Mouse (Mus musculus) brown adipose tissue, adult 24 weeks (tissue): Measurements from ENCODE around the gene Rbms3. TPM values are rescaled to one million over a fixed set of nuclear protein-coding genes. Genes with fewer than 3 reads are reported as not detected.

Experiments used
- H3K27ac ChIP-seq: fragments of 200-500 bp; replicated peaks from 2 replicates; pipeline ENCODE4 v1.5.1; 2012; ENCODE audit warnings: low read depth, mild to moderate bottlenecking, low read length
- H3K4me1 ChIP-seq: fragments of 200-500 bp; 2 replicates; pipeline ENCODE4 v1.6.1; 2012; ENCODE audit warnings: low read length, mixed read lengths; ENCODE audit not compliant: control insufficient read depth, insufficient read depth, insufficient read length
- H3K4me3 ChIP-seq: fragments of 200-500 bp; 2 replicates; pipeline ENCODE4 v1.5.1; 2012; ENCODE audit warnings: low read depth, mild to moderate bottlenecking, low read length, moderate library complexity; ENCODE audit not compliant: insufficient read depth
- polyA plus RNA-seq: library from polyadenylated mRNA; stranded (reverse); fragments of >200 nt; gene quantifications from 2 replicates; pipeline ENCODE4 v1.2.4, GENCODE M21; 2012; ENCODE audit not compliant: missing spikeins, insufficient read depth, insufficient read length

Gene Rbms3
- polyA plus RNA-seq, 1 experiment = 2.2 TPM

DNA sequence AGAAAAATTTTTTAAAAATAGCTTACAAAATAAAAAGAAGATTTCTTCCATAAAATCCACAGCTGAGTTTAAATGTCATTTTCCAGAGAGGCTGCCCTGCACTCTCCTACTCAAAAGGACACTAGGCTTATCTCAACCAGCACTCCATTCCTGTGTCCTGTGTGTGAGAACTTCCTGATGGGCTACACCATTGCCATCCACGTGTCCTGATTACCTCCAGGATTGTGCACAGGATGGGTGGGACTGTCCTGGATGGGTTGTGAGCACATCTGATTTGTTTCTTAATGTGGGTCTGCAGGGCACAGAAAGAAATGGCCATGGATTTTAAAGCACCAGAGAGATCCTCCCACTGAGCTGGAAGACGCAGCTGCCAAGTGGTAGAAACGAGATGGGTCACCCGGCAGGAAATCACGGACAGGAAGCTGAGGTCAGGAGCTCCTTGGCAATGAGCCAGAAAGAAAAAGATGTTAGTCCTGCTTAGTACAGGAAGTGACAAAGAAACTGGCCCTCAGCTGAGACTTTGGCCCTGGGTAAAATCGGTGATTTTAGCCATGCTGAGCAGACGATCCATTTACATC is 256.5 kb downstream of the Rbms3 start:
- peaks cover 2% of the 10 kb centered on the region; the same call in 1 of the 2 replicates for H3K4me1 ChIP-seq
- H3K27ac ChIP-seq = no peak overlapping the region
- H3K4me3 ChIP-seq = no peak overlapping the region

GRCm38 (mm10) chr9:117371980-117372379 is 257.7 kb downstream of the Rbms3 start:
- H3K4me3 ChIP-seq = no peak overlapping the region
- H3K27ac ChIP-seq = no peak overlapping the region
- peaks cover 2% of the 10 kb centered on the region; the same call in 1 of the 2 replicates for H3K4me1 ChIP-seq

- Histone ChIP-seq H3K4me3 (no peak overlapping the region), H3K4me1 (peaks cover 2% of the 10 kb centered on the region; the same call in 1 of the 2 replicates), H3K27ac (no peak overlapping the region)
These were observed 259.6 kb downstream of the Rbms3 start for GRCm38 (mm10) chr9:117370086-117370485.

DNA sequence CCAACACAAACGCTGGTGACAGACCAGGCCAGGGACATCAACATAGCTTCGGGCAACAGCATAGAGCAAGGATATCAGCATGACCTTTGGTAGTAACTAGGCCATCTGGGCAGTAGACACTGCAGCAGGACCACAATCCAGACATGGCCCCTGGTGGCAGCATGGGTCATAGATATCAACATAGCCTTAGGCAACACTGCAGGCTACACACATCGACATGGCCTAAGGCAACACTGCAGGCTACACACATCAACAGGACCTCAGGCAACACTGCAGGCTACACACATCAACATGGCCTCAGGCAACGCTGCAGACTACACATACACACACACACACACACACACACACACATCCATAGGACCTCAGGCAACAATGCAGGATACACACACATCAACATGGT is 261.7 kb downstream of the Rbms3 start:
- Histone ChIP-seq H3K4me3 (no peak overlapping the region), H3K27ac (no peak overlapping the region), H3K4me1 (no peaks in the 10 kb centered on the region)

- no peak overlapping the region for H3K4me3 ChIP-seq
- no peaks in the 10 kb centered on the region for H3K4me1 ChIP-seq
- H3K27ac ChIP-seq = no peak overlapping the region
These were observed 265.1 kb downstream of the Rbms3 start for GRCm38 (mm10) chr9:117364610-117365009.

GRCm38 (mm10) chr9:117361431-117361830 is 268.3 kb downstream of the Rbms3 start:
- no peak overlapping the region for H3K27ac ChIP-seq
- peaks cover 2% of the 10 kb centered on the region; the same call in 1 of the 2 replicates for H3K4me1 ChIP-seq
- no peak overlapping the region for H3K4me3 ChIP-seq

DNA sequence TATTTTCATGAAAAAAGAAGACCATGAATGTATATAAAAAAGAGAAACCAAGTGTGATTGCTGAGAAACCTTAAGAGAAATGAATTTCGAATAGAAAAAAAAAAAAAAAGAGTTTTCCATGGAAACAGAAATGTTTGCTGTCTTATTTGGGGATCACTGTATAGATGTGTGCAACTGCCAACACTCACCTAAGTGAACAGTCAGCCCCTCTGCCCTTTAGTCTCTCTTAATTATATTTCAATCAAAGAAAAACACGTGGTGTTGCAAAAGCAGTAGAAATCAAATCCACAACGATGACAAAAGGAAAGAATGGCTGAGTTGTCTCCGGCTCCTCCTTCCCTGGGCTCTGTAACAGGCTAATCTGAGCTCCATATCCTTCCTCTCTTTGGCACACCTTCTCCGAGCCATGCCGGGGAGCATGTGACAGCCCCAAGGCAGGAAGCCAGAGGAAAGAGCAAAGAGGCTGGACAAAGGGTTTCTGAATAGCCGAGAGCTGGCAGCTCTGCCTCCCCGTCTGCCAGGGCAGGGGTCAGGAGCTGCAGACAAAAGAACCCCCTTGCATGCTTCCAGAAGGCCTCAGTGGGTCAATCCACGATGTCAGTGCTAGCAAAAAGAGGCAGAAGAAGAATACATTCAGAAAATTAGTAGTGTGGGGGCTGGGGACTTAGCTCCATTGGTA is 272.8 kb downstream of the Rbms3 start:
- Histone ChIP-seq H3K27ac (no peak overlapping the region), H3K4me3 (no peak overlapping the region), H3K4me1 (peaks cover 4% of the 10 kb centered on the region)

DNA sequence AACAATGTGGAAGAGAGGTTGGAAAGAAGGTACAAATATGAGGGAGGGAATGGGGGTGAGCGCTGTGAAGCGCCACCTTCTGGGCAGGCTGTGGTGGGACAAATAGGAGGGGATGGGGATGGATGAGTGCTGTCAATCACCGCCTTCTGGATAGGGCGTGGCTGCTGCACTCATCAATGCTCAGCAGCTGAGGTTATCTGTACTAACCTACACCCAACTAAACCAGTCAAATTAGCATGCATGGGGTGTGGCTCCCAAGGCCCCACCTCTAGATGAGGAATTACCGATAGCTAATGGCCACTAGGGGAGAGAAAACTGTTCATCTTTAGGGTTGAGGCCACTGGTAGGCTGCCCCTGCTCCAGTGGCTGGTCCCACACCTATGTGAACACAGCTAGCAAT is 274.2 kb downstream of the Rbms3 start:
- Histone ChIP-seq H3K27ac (no peak overlapping the region), H3K4me1 (peaks cover 4% of the 10 kb centered on the region), H3K4me3 (no peak overlapping the region)

GRCm38 (mm10) chr9:117342336-117342735 is 287.4 kb downstream of the Rbms3 start:
- H3K4me1 ChIP-seq = no peaks in the 10 kb centered on the region

GRCm38 (mm10) chr9:117330681-117331080 is 299.0 kb downstream of the Rbms3 start:
- Histone ChIP-seq H3K27ac (no peak overlapping the region), H3K4me1 (no peaks in the 10 kb centered on the region), H3K4me3 (no peak overlapping the region)

More at GRCm38 (mm10) chr9:117342336-117342735, 287.4 kb downstream of the Rbms3 start:
- Histone ChIP-seq H3K4me3 (no peak overlapping the region), H3K27ac (no peak overlapping the region)

GRCm38 (mm10) chr9:117319271-117319670 is 310.4 kb downstream of the Rbms3 start:
- H3K27ac ChIP-seq = no peak overlapping the region
- no peak overlapping the region for H3K4me3 ChIP-seq

GRCm38 (mm10) chr9:117318461-117318860 is 311.3 kb downstream of the Rbms3 start:
- H3K27ac ChIP-seq = no peak overlapping the region
- no peak overlapping the region for H3K4me3 ChIP-seq
- no peaks in the 10 kb centered on the region for H3K4me1 ChIP-seq

More at GRCm38 (mm10) chr9:117319271-117319670, 310.4 kb downstream of the Rbms3 start:
- H3K4me1 ChIP-seq = no peaks in the 10 kb centered on the region

- no peaks in the 10 kb centered on the region for H3K4me1 ChIP-seq
- H3K4me3 ChIP-seq = no peak overlapping the region
- H3K27ac ChIP-seq = no peak overlapping the region
These were observed 312.5 kb downstream of the Rbms3 start for GRCm38 (mm10) chr9:117317251-117317650.

DNA sequence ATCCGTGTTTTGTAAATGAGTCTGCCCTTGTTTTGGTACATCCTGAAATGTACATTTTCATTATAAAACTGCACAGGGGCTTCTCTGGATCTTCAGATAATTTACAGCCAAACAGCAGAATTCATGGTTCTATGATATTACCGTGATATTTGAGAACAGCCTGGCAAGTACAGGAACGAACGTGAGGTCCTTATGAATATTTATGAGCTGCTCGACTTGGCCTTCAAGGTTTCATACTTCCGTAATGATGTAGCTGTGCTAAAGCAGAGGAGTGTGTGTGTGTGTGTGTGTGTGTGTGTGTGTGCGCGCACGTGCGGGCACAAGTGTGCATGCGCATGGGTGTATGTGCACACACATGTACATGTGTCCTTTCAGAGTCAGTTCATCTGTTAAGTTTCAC is 316.1 kb downstream of the Rbms3 start:
- H3K27ac ChIP-seq = no peak overlapping the region
- H3K4me1 ChIP-seq = no peaks in the 10 kb centered on the region
- H3K4me3 ChIP-seq = no peak overlapping the region

GRCm38 (mm10) chr9:117309809-117310208 is 319.9 kb downstream of the Rbms3 start:
- H3K4me3 ChIP-seq = no peak overlapping the region
- H3K27ac ChIP-seq = no peak overlapping the region
- no peaks in the 10 kb centered on the region for H3K4me1 ChIP-seq

- no peak overlapping the region for H3K4me3 ChIP-seq
- H3K27ac ChIP-seq = no peak overlapping the region
- no peaks in the 10 kb centered on the region for H3K4me1 ChIP-seq
These were observed 330.7 kb downstream of the Rbms3 start for GRCm38 (mm10) chr9:117298991-117299390.
